Comparison of ENCODE assay signal across 8 mouse cellular contexts in the genomic region with DNA sequence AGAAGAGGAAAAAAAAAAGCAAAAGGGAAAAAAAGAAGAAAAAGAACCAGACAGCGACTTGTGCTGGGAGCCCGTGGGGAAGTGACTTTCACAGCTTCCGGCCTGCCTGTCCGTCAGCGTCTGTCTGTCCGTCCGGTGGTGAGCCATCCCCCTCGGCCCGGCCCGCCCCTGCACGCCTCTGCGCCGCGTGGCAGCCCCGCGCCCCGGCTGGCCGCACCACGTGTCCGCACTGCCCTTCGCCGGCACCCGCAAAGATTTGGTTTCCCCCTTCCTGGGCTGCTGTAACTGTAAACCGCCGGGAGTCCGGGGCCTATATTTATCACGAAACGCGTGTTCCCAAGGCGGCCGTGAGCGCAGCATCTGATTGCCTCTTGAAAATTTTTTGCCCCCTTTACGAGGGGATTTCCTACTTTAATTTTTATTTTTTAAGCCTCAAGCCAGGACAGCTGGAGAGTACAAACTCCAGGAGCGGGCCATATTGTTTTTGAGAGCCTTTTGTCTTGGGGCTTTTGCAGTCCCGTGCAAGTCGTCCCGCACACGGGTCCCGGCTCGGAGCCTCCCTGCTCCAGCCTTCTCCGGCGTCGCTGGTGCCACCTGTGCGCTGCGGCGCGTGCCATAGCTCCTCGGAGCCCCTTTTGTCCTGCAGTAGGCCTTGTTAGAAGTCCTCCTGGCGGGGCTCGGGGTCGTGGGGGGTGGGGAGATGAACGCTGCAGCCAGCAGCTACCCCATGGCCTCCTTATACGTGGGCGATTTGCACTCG. TPM values are rescaled to one million over a fixed set of nuclear protein-coding genes. Genes with fewer than 3 reads are reported as not detected.
DNase-seq lines count a peak whose midpoint lies in the region; ATAC-seq and TF ChIP-seq lines count a peak whose summit lies in the region.
"Not testable (repeated sequence)": the region's sequence is repeated elsewhere in the genome, so short reads cannot be mapped to it uniquely, and the experiment has no call there.
"Had no signal": no experiment of that assay in that cellular context is flagged by ENCODE, and none has a peak within 500 bp of the region (broad histone marks: within the 10 kb centered on the region; RNA-seq: fewer than 3 reads in every experiment).

No protein-coding gene starts in this region.

- not testable (repeated sequence) for TF ChIP-seq CTCF in hindbrain, postnatal 0 days (IDR thresholded peaks at IDR 0.05; ENCODE audit: low read depth); olfactory bulb, adult 2 months (IDR thresholded peaks at IDR 0.05; ENCODE audit: insufficient read depth, low read depth, low read length)

- H3K9ac ChIP-seq in embryonic facial prominence, embryonic 12.5 days = peak overlapping the region; percentile 54
- H3K9ac ChIP-seq in hindbrain, postnatal 0 days (replicated peaks; ENCODE audit: low read length) = peak overlapping the region; percentile 49; the same call in 1 of the 2 replicates
- H3K9ac ChIP-seq in limb, embryonic 11.5 days (ENCODE audit: low read length) = peak overlapping the region; percentile 47

- H3K9me3 ChIP-seq in embryonic facial prominence, embryonic 12.5 days; hindbrain, postnatal 0 days (ENCODE audit: low read length); limb, embryonic 11.5 days (ENCODE audit: control insufficient read depth, low read length): not testable (repeated sequence)

- not testable (repeated sequence) for TF ChIP-seq POLR2A in olfactory bulb, adult 2 months (IDR thresholded peaks at IDR 0.05; ENCODE audit: insufficient read depth, low read depth, low read length)

- not testable (repeated sequence) for H3K27ac ChIP-seq in embryonic facial prominence, embryonic 12.5 days; hindbrain, postnatal 0 days; limb, embryonic 11.5 days (replicated peaks; ENCODE audit: low read depth, low read length); olfactory bulb, adult 2 months (ENCODE audit: insufficient read depth, low read depth, low read length)

- WGBS in embryonic facial prominence, embryonic 12.5 days = under 1% methylated on average over 46 of the region's 55 CpGs
- WGBS in hindbrain, postnatal 0 days = under 1% methylated on average over 37 of the region's 55 CpGs
- under 1% methylated on average over 29 of the region's 55 CpGs for WGBS in limb, embryonic 11.5 days
- under 1% methylated on average over 48 of the region's 55 CpGs for WGBS in olfactory bulb, adult 2 months

- peak overlapping the region; percentile 48 for H3K4me3 ChIP-seq in embryonic facial prominence, embryonic 12.5 days
- H3K4me3 ChIP-seq in hindbrain, postnatal 0 days (ENCODE audit: low read length) = peak overlapping the region; percentile 54
- peak overlapping the region; percentile 41 for H3K4me3 ChIP-seq in limb, embryonic 11.5 days (ENCODE audit: low read depth, low read length)
- H3K4me3 ChIP-seq in olfactory bulb, adult 2 months (ENCODE audit: insufficient read depth, low read depth, low read length) = peak overlapping the region; percentile 86

- H3K4me2 ChIP-seq in embryonic facial prominence, embryonic 12.5 days (replicated peaks) = peak overlapping the region; percentile 93
- peak overlapping the region; percentile 70 for H3K4me2 ChIP-seq in hindbrain, postnatal 0 days (ENCODE audit: low read depth, low read length)
- peak overlapping the region; percentile 89 for H3K4me2 ChIP-seq in limb, embryonic 11.5 days (ENCODE audit: low read depth, severe bottlenecking)

- H3K27me3 ChIP-seq in embryonic facial prominence, embryonic 12.5 days; hindbrain, postnatal 0 days (ENCODE audit: insufficient read depth, low read length); limb, embryonic 11.5 days (ENCODE audit: control insufficient read depth, insufficient read depth, low read length): not testable (repeated sequence)

- peaks cover 22% of the 10 kb centered on the region for H3K4me1 ChIP-seq in embryonic facial prominence, embryonic 12.5 days
- peaks cover 22% of the 10 kb centered on the region for H3K4me1 ChIP-seq in hindbrain, postnatal 0 days (ENCODE audit: insufficient read depth, low read length)
- peaks cover 16% of the 10 kb centered on the region for H3K4me1 ChIP-seq in limb, embryonic 11.5 days (ENCODE audit: control insufficient read depth, insufficient read depth, low read length)
- H3K4me1 ChIP-seq in olfactory bulb, adult 2 months (ENCODE audit: control insufficient read depth, insufficient read depth, low read length) = peaks cover 15% of the 10 kb centered on the region

- H3K36me3 ChIP-seq in embryonic facial prominence, embryonic 12.5 days = peaks cover 18% of the 10 kb centered on the region
- H3K36me3 ChIP-seq in hindbrain, postnatal 0 days (ENCODE audit: insufficient read depth, low read length); limb, embryonic 11.5 days (ENCODE audit: control insufficient read depth, insufficient read depth, low read length): not testable (repeated sequence)

- peak; percentile 50; the same call in 1 of the 2 replicates for ATAC-seq in embryonic facial prominence, embryonic 12.5 days (ENCODE audit: insufficient number of reproducible peaks, insufficient read depth, low FRiP score, low TSS enrichment)
- peak; percentile 70 for ATAC-seq in hindbrain, postnatal 0 days
- peak; percentile 45; the same call in 1 of the 2 replicates for ATAC-seq in limb, embryonic 11.5 days (ENCODE audit: insufficient number of reproducible peaks, low FRiP score, low TSS enrichment, low read depth)

- DNase-seq in adrenal gland, adult 2 months = peak; percentile 80
- peak; percentile 97 for DNase-seq in heart, adult 11 months
- DNase-seq in hindbrain, postnatal 0 days (ENCODE audit: low spot score) = peak; percentile 15
- peak; percentile 43 for DNase-seq in limb, embryonic 11.5 days (ENCODE audit: low spot score)
- DNase-seq in lung, postnatal 4 days = peak; percentile 53 to 67

RNA-seq across cellular contexts. Expression of a gene that starts 20.9 kb away (rescaled TPM):
- 100 to 1,000 TPM in 1 of 2 experiments, 10 to 100 TPM in 1; 98.9 to 110 TPM for total RNA-seq in adrenal gland, adult 2 months (2021)
- 270 and 277 TPM in 2 replicates for polyA plus RNA-seq in adrenal gland, adult 2 months (2012; rRNA removed)
- polyA plus RNA-seq in embryonic facial prominence, embryonic 12.5 days (2016; fragmentation: Nextera tagmentation; extraction: Ambion mirVana) = 39.8 and 44.1 TPM in 2 replicates
- 100 and 137 TPM in 2 replicates for total RNA-seq in hindbrain, postnatal 0 days (2014; rRNA removed)
- polyA plus RNA-seq in hindbrain, postnatal 0 days (2015; fragmentation: Nextera tagmentation; extraction: Ambion mirVana) = 19.9 and 22.7 TPM in 2 replicates
- polyA plus RNA-seq in limb, embryonic 11.5 days (2014; fragmentation: Nextera tagmentation; extraction: Ambion mirVana) = 50.5 and 56.2 TPM in 2 replicates
- polyA plus RNA-seq in olfactory bulb, adult 2 months (2012; ENCODE audit: insufficient read depth, insufficient read length, low replicate concordance, missing spikeins) = not detected in 2 replicates

RNA-seq across cellular contexts. Expression of a gene that starts 40.3 kb away (rescaled TPM):
- total RNA-seq in adrenal gland, adult 2 months (2021) = not detected
- polyA plus RNA-seq in adrenal gland, adult 2 months (2012; rRNA removed) = not detected in 2 replicates
- polyA plus RNA-seq in embryonic facial prominence, embryonic 12.5 days (2016; fragmentation: Nextera tagmentation; extraction: Ambion mirVana) = not detected in 2 replicates
- total RNA-seq in hindbrain, postnatal 0 days (2014; rRNA removed) = 0.25 and 0.47 TPM in 2 replicates
- polyA plus RNA-seq in hindbrain, postnatal 0 days (2015; fragmentation: Nextera tagmentation; extraction: Ambion mirVana) = 0.20 TPM in 2 replicates
- polyA plus RNA-seq in limb, embryonic 11.5 days (2014; fragmentation: Nextera tagmentation; extraction: Ambion mirVana) = not detected in 2 replicates
- polyA plus RNA-seq in olfactory bulb, adult 2 months (2012; ENCODE audit: insufficient read depth, insufficient read length, low replicate concordance, missing spikeins) = not detected in 2 replicates
- total RNA-seq: left cerebral cortex, postnatal 14 days had no signal

RNA-seq across cellular contexts. Expression of a gene that starts 49.7 kb away (rescaled TPM):
- 10 to 100 TPM in 1 of 2 experiments, 1 to 10 TPM in 1; 4.3 to 11.5 TPM for total RNA-seq in adrenal gland, adult 2 months (2021)
- 4.5 and 5.9 TPM in 2 replicates for polyA plus RNA-seq in adrenal gland, adult 2 months (2012; rRNA removed)
- polyA plus RNA-seq in embryonic facial prominence, embryonic 12.5 days (2016; fragmentation: Nextera tagmentation; extraction: Ambion mirVana) = 7.2 and 7.9 TPM in 2 replicates
- 5.1 and 6.5 TPM in 2 replicates for total RNA-seq in hindbrain, postnatal 0 days (2014; rRNA removed)
- 3.5 TPM in 2 replicates for polyA plus RNA-seq in hindbrain, postnatal 0 days (2015; fragmentation: Nextera tagmentation; extraction: Ambion mirVana)
- polyA plus RNA-seq in limb, embryonic 11.5 days (2014; fragmentation: Nextera tagmentation; extraction: Ambion mirVana) = 2.4 and 2.7 TPM in 2 replicates
- polyA plus RNA-seq in olfactory bulb, adult 2 months (2012; ENCODE audit: insufficient read depth, insufficient read length, low replicate concordance, missing spikeins) = not detected in 2 replicates

RNA-seq across cellular contexts. Expression of a gene that starts 60.0 kb away (rescaled TPM):
- under 1 TPM in 1 of 2 experiments, not detected in 1; 0.21 TPM for total RNA-seq in adrenal gland, adult 2 months (2021)
- 0.17 and 0.18 TPM in 2 replicates for polyA plus RNA-seq in adrenal gland, adult 2 months (2012; rRNA removed)
- polyA plus RNA-seq in embryonic facial prominence, embryonic 12.5 days (2016; fragmentation: Nextera tagmentation; extraction: Ambion mirVana) = 0.10 and 0.19 TPM in 2 replicates
- total RNA-seq in hindbrain, postnatal 0 days (2014; rRNA removed) = 0.10 and 0.18 TPM in 2 replicates
- polyA plus RNA-seq in hindbrain, postnatal 0 days (2015; fragmentation: Nextera tagmentation; extraction: Ambion mirVana) = 0.32 and 0.44 TPM in 2 replicates
- polyA plus RNA-seq in limb, embryonic 11.5 days (2014; fragmentation: Nextera tagmentation; extraction: Ambion mirVana) = 0.24 and 0.31 TPM in 2 replicates
- polyA plus RNA-seq in olfactory bulb, adult 2 months (2012; ENCODE audit: insufficient read depth, insufficient read length, low replicate concordance, missing spikeins) = not detected in 2 replicates

Comparison
In these comparisons a context has a peak if more than half of its experiments do, and no peak if none do; other contexts are left out.
1. DNase-seq: peak in every context shown above with its lines; median percentile 97 in heart, adult 11 months; 80 in adrenal gland, adult 2 months; 60 in lung, postnatal 4 days; 43 in limb, embryonic 11.5 days; 15 in hindbrain, postnatal 0 days.